Comparison of ENCODE assay signal across 11 mouse cellular contexts in the genomic region with DNA sequence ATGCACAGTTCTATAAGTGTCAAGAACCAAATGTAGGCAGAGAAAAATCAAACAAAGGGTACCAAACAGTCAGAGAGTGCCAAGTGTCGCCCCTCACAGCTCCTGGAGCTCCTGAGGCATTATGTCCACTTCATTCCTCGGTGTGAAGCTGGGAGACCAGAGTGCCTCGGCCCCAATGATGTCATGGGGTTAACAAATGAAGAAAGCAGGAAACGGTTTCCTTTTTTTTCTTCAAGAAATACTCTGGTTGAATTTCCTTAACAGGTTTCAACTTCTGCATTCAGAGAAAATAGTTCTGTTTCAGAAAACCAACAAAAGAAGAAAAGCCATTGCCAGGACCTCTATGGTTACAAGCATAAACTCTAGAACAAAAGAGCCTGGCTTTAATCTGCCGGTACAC. TPM values are rescaled to one million over a fixed set of nuclear protein-coding genes. Genes with fewer than 3 reads are reported as not detected.
DNase-seq lines count a peak whose midpoint lies in the region; ATAC-seq and TF ChIP-seq lines count a peak whose summit lies in the region.
"Had no signal": no experiment of that assay in that cellular context is flagged by ENCODE, and none has a peak within 500 bp of the region (broad histone marks: within the 10 kb centered on the region; RNA-seq: fewer than 3 reads in every experiment).

No protein-coding gene starts in this region.

- no peaks in the 10 kb centered on the region for H3K9me3 ChIP-seq in kidney, embryonic 15.5 days (replicated peaks)
- H3K9me3 ChIP-seq in embryonic facial prominence, embryonic 12.5 days: no peaks in the 10 kb centered on the region
- H3K9me3 ChIP-seq in hindbrain, embryonic 15.5 days: no peaks in the 10 kb centered on the region
- H3K9me3 ChIP-seq in midbrain, postnatal 0 days (ENCODE audit: low read length): no peaks in the 10 kb centered on the region
- H3K9me3 ChIP-seq: limb, embryonic 13.5 days had no signal

- H3K4me2 ChIP-seq in kidney, embryonic 15.5 days: no peak overlapping the region
- no peak overlapping the region for H3K4me2 ChIP-seq in embryonic facial prominence, embryonic 12.5 days (replicated peaks)
- no peak overlapping the region for H3K4me2 ChIP-seq in hindbrain, embryonic 15.5 days
- no peak overlapping the region for H3K4me2 ChIP-seq in midbrain, postnatal 0 days (ENCODE audit: low read depth, low read length, poor library complexity, severe bottlenecking)
- H3K4me2 ChIP-seq: limb, embryonic 13.5 days had no signal

- no peak for TF ChIP-seq CTCF in midbrain, postnatal 0 days (IDR thresholded peaks at IDR 0.05)

- no peak for ATAC-seq in kidney, embryonic 15.5 days (replicated peaks; ENCODE audit: low FRiP score)
- ATAC-seq in embryonic facial prominence, embryonic 12.5 days (ENCODE audit: insufficient number of reproducible peaks, insufficient read depth, low FRiP score, low TSS enrichment): no peak
- ATAC-seq in hindbrain, embryonic 15.5 days (ENCODE audit: low FRiP score, low read depth): no peak
- no peak for ATAC-seq in midbrain, postnatal 0 days (ENCODE audit: low FRiP score)

- no peak overlapping the region for H3K9ac ChIP-seq in kidney, embryonic 15.5 days
- no peak overlapping the region for H3K9ac ChIP-seq in embryonic facial prominence, embryonic 12.5 days
- no peak overlapping the region for H3K9ac ChIP-seq in hindbrain, embryonic 15.5 days
- no peak overlapping the region for H3K9ac ChIP-seq in midbrain, postnatal 0 days (replicated peaks; ENCODE audit: low read length, poor library complexity, severe bottlenecking)
- H3K9ac ChIP-seq: limb, embryonic 13.5 days had no signal

- DNase-seq in kidney, postnatal 10 days: no peak
- DNase-seq in midbrain, postnatal 0 days (ENCODE audit: low spot score): no peak
- DNase-seq in right cerebral cortex, postnatal 10 days (ENCODE audit: low spot score in 2 of 2): no peak
- no peak for DNase-seq in layer of hippocampus, postnatal 14 days (ENCODE audit: low spot score in 2 of 2)
- no peak for DNase-seq in adrenal gland, postnatal 36 days
- DNase-seq: kidney, adult 8-10 months; thymus, adult 18-20 months had no signal

- H3K4me3 ChIP-seq in kidney, embryonic 15.5 days (replicated peaks): no peak overlapping the region
- no peak overlapping the region for H3K4me3 ChIP-seq in embryonic facial prominence, embryonic 12.5 days
- no peak overlapping the region for H3K4me3 ChIP-seq in hindbrain, embryonic 15.5 days
- H3K4me3 ChIP-seq in midbrain, postnatal 0 days (ENCODE audit: low read depth, low read length): no peak overlapping the region
- H3K4me3 ChIP-seq: limb, embryonic 13.5 days had no signal

- H3K36me3 ChIP-seq in kidney, embryonic 15.5 days: no peaks in the 10 kb centered on the region; the same call in 1 of the 2 replicates
- 0 out of 2 replicates have a peak, but pooled peaks cover 3% of the 10 kb centered on the region for H3K36me3 ChIP-seq in embryonic facial prominence, embryonic 12.5 days
- no peaks in the 10 kb centered on the region for H3K36me3 ChIP-seq in hindbrain, embryonic 15.5 days
- no peaks in the 10 kb centered on the region for H3K36me3 ChIP-seq in midbrain, postnatal 0 days (ENCODE audit: insufficient read depth, low read length)

- no peaks in the 10 kb centered on the region for H3K27me3 ChIP-seq in kidney, embryonic 15.5 days
- no peaks in the 10 kb centered on the region for H3K27me3 ChIP-seq in embryonic facial prominence, embryonic 12.5 days
- H3K27me3 ChIP-seq in hindbrain, embryonic 15.5 days: no peaks in the 10 kb centered on the region
- H3K27me3 ChIP-seq in midbrain, postnatal 0 days (ENCODE audit: insufficient read depth, low read length): no peaks in the 10 kb centered on the region
- H3K27me3 ChIP-seq: limb, embryonic 13.5 days had no signal

- peak overlapping the region; percentile 46; the same call in 1 of the 2 replicates for H3K27ac ChIP-seq in kidney, embryonic 15.5 days
- H3K27ac ChIP-seq in embryonic facial prominence, embryonic 12.5 days: peak overlapping the region; percentile 58
- peak overlapping the region; percentile 73 for H3K27ac ChIP-seq in hindbrain, embryonic 15.5 days (replicated peaks)
- peak overlapping the region; percentile 47 for H3K27ac ChIP-seq in midbrain, postnatal 0 days (ENCODE audit: low read depth, low read length)
- H3K27ac ChIP-seq: limb, embryonic 13.5 days had no signal

- 46% methylated on average over 5 of the region's 5 CpGs for WGBS in kidney, embryonic 15.5 days
- WGBS in embryonic facial prominence, embryonic 12.5 days: 58% methylated on average over 5 of the region's 5 CpGs
- 37% methylated on average over 5 of the region's 5 CpGs for WGBS in hindbrain, embryonic 15.5 days
- WGBS in midbrain, postnatal 0 days: 34% methylated on average over 5 of the region's 5 CpGs

- H3K4me1 ChIP-seq in kidney, embryonic 15.5 days: peaks cover 19% of the 10 kb centered on the region
- peaks cover 25% of the 10 kb centered on the region; the same call in 1 of the 2 replicates for H3K4me1 ChIP-seq in embryonic facial prominence, embryonic 12.5 days
- peaks cover 57% of the 10 kb centered on the region for H3K4me1 ChIP-seq in hindbrain, embryonic 15.5 days (replicated peaks)
- peaks cover 16% of the 10 kb centered on the region; the same call in 1 of the 2 replicates for H3K4me1 ChIP-seq in midbrain, postnatal 0 days (ENCODE audit: insufficient read depth, low read length)

RNA-seq across cellular contexts. Expression of a gene that starts 36.4 kb away (rescaled TPM):
- polyA plus RNA-seq in kidney, embryonic 15.5 days (2015; fragmentation: Nextera tagmentation; extraction: Ambion mirVana): 20.6 and 21.9 TPM in 2 replicates
- polyA plus RNA-seq in embryonic facial prominence, embryonic 12.5 days (2016; fragmentation: Nextera tagmentation; extraction: Ambion mirVana): 25.0 and 29.2 TPM in 2 replicates
- 16.7 and 17.7 TPM in 2 replicates for polyA plus RNA-seq in hindbrain, embryonic 15.5 days (2015; fragmentation: Nextera tagmentation; extraction: Ambion mirVana)
- total RNA-seq in midbrain, postnatal 0 days (2014; rRNA removed): 12.9 and 13.9 TPM in 2 replicates
- polyA plus RNA-seq in midbrain, postnatal 0 days (2015; fragmentation: Nextera tagmentation; extraction: Ambion mirVana): 13.0 and 13.2 TPM in 2 replicates
- 10 to 100 TPM; 20.9 to 21.7 TPM for total RNA-seq in layer of hippocampus, postnatal 14 days (2021)
- total RNA-seq in adrenal gland, postnatal 36 days (2021): 10 to 100 TPM; 25.0 to 31.2 TPM
